Mouse (Mus musculus) lung, embryonic 16.5 days (tissue): ENCODE results near the gene Myrfl. TPM values are rescaled to one million over a fixed set of nuclear protein-coding genes. Genes with fewer than 3 reads are reported as not detected.

Experiments used
- ATAC-seq: fragments of 200-750 bp; cut with Nextera tagmentation; 2 replicates; pipeline ENCODE4 v1.8.0; 2017; ENCODE audit warnings: low read depth, mild to moderate bottlenecking, moderate library complexity
- H3K27ac ChIP-seq: fragments of 300-500 bp; sonication (generic); 2 replicates; pipeline ENCODE4 v1.5.1; 2014; ENCODE audit warnings: mild to moderate bottlenecking, control low read depth, low read length
- H3K27me3 ChIP-seq: fragments of 300-500 bp; sonication (generic); 2 replicates; pipeline ENCODE4 v1.6.1; 2014; ENCODE audit warnings: low read depth, low read length, mixed read lengths; ENCODE audit not compliant: control insufficient read depth, insufficient read depth
- H3K36me3 ChIP-seq: fragments of 300-500 bp; sonication (generic); 2 replicates; pipeline ENCODE4 v1.6.1; 2014; ENCODE audit warnings: low read length; ENCODE audit not compliant: control insufficient read depth, insufficient read depth
- H3K4me1 ChIP-seq: fragments of 300-500 bp; sonication (generic); replicated peaks from 2 replicates; pipeline ENCODE4 v1.6.1; 2014; ENCODE audit warnings: low read length, mixed read lengths; ENCODE audit not compliant: control insufficient read depth, insufficient read depth
- H3K4me2 ChIP-seq: fragments of 300-500 bp; sonication (generic); 2 replicates; pipeline ENCODE4 v1.6.1; 2014; ENCODE audit warnings: low read depth, low read length, control low read depth
- H3K4me3 ChIP-seq: fragments of 300-500 bp; sonication (generic); 2 replicates; pipeline ENCODE4 v1.5.1; 2014; ENCODE audit warnings: mild to moderate bottlenecking, low read length, control low read depth
- H3K9ac ChIP-seq: fragments of 300-500 bp; sonication (generic); 2 replicates; pipeline ENCODE4 v1.6.1; 2014; ENCODE audit warnings: low read length, control low read depth
- H3K9me3 ChIP-seq: fragments of 300-500 bp; sonication (generic); 2 replicates; pipeline ENCODE4 v1.6.1; 2016; ENCODE audit warnings: low read length; ENCODE audit not compliant: control insufficient read depth
- WGBS: fragments of 180-500 bp; shearing (Covaris S2); extraction: QIAGEN DNeasy Blood & Tissue Kit; methylation state at CpG from one replicate; pipeline ENCODE4 v1.1.7; 2014; 5-methylcytosine and 5-hydroxymethylcytosine counted together
- polyA plus RNA-seq: library from polyadenylated mRNA; unstranded; fragments of >200 nt; fragmentation: Nextera tagmentation; extraction: Ambion mirVana; gene quantifications from 2 replicates; pipeline ENCODE4 v1.2.1, GENCODE M21; 2015

Gene Myrfl
- polyA plus RNA-seq, 1 experiment from 2014 or later: 0.08 TPM

DNA sequence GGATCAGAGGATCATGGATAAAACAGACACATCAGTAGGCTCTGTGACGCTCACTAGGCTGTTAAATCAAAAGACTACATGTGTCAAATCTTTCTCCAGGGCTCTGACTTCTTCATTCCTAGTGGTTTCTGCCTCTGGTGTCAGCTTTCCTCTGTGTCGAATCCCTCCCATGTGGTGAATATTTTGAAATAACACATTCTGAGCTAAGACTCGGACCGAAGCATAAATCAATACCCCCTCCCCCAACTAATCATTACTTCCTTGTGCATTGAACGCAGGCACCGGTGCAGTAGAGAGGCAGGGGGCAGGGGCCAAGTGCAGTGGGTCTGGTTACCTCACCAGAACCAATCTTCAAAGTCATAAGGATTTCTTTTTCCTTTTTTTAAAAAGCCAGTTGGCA is 155.4 kb downstream of the Myrfl start:
- Histone ChIP-seq H3K9me3 (no peaks in the 10 kb centered on the region), H3K4me1 (no peaks in the 10 kb centered on the region), H3K27ac (no peak overlapping the region), H3K36me3 (no peaks in the 10 kb centered on the region), H3K4me3 (no peak overlapping the region), H3K27me3 (no peaks in the 10 kb centered on the region), H3K4me2 (no peak overlapping the region), H3K9ac (no peak overlapping the region)
- 61% methylated on average over 6 of the region's 6 CpGs for WGBS
- ATAC-seq: no peak

GRCm38 (mm10) chr10:116740073-116740472 is 156.6 kb downstream of the Myrfl start:
- no peaks in the 10 kb centered on the region for H3K9me3 ChIP-seq
- no peak overlapping the region for H3K9ac ChIP-seq
- no peaks in the 10 kb centered on the region for H3K27me3 ChIP-seq
- peak; percentile 34; the same call in 1 of the 2 replicates for ATAC-seq
- WGBS: 53% methylated on average over 7 of the region's 7 CpGs
- H3K4me3 ChIP-seq: no peak overlapping the region
- no peak overlapping the region for H3K4me2 ChIP-seq
- H3K27ac ChIP-seq: no peak overlapping the region
- H3K4me1 ChIP-seq: no peaks in the 10 kb centered on the region
- no peaks in the 10 kb centered on the region for H3K36me3 ChIP-seq

DNA sequence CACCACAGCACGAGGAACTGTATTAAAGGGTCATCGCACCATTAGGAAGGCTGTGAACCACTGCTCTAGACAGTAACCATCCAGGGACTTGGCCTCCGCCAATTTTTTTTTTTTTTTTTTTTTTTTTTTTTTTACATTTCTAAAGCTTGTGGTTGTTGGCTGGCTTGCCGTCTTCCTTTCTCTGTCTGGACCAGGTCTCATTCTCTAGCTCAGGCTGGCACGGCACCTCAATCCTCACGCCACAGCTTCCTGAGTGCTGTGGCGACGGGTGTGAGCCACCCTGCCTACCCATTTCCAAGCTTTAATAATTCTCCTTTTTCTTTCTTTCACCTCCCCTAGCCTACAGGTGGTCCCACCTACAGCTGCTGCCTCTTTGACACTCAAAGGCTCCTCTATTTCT is 158.2 kb downstream of the Myrfl start:
- Histone ChIP-seq H3K4me1 (no peaks in the 10 kb centered on the region), H3K36me3 (no peaks in the 10 kb centered on the region), H3K9ac (no peak overlapping the region), H3K9me3 (no peaks in the 10 kb centered on the region), H3K4me3 (no peak overlapping the region), H3K27me3 (no peaks in the 10 kb centered on the region), H3K4me2 (no peak overlapping the region), H3K27ac (no peak overlapping the region)
- ATAC-seq: no peak
- 77% methylated on average over 8 of the region's 8 CpGs for WGBS

- H3K36me3 ChIP-seq: no peaks in the 10 kb centered on the region
- H3K9ac ChIP-seq: no peak overlapping the region
- no peaks in the 10 kb centered on the region for H3K4me1 ChIP-seq
- no peak overlapping the region for H3K4me3 ChIP-seq
- H3K4me2 ChIP-seq: no peak overlapping the region
- H3K9me3 ChIP-seq: no peaks in the 10 kb centered on the region
- 0 out of 2 replicates have a peak, but pooled peaks have one; percentile 26 for ATAC-seq
- 72% methylated on average over 8 of the region's 8 CpGs for WGBS
- no peak overlapping the region for H3K27ac ChIP-seq
- no peaks in the 10 kb centered on the region for H3K27me3 ChIP-seq
Observed at GRCm38 (mm10) chr10:116735607-116736006, 161.1 kb downstream of the Myrfl start.

- no peak overlapping the region for H3K4me3 ChIP-seq
- no peaks in the 10 kb centered on the region for H3K27me3 ChIP-seq
- no peak overlapping the region for H3K4me2 ChIP-seq
- no peak overlapping the region for H3K27ac ChIP-seq
- peaks cover 2% of the 10 kb centered on the region; the same call in 1 of the 2 replicates for H3K4me1 ChIP-seq
- 50% methylated on average over 7 of the region's 7 CpGs for WGBS
- ATAC-seq: no peak
- H3K9me3 ChIP-seq: no peaks in the 10 kb centered on the region
- H3K36me3 ChIP-seq: no peaks in the 10 kb centered on the region
- H3K9ac ChIP-seq: no peak overlapping the region
Observed at GRCm38 (mm10) chr10:116733651-116734050, 163.1 kb downstream of the Myrfl start.

GRCm38 (mm10) chr10:116730033-116730652 is 166.6 kb downstream of the Myrfl start:
- WGBS: 45% methylated on average over 10 of the region's 10 CpGs
- Histone ChIP-seq H3K9ac (no peak overlapping the region), H3K36me3 (no peaks in the 10 kb centered on the region), H3K27ac (no peak overlapping the region), H3K4me3 (no peak overlapping the region), H3K27me3 (no peaks in the 10 kb centered on the region), H3K4me1 (peaks cover 14% of the 10 kb centered on the region), H3K4me2 (no peak overlapping the region), H3K9me3 (no peaks in the 10 kb centered on the region)
- ATAC-seq: no peak

DNA sequence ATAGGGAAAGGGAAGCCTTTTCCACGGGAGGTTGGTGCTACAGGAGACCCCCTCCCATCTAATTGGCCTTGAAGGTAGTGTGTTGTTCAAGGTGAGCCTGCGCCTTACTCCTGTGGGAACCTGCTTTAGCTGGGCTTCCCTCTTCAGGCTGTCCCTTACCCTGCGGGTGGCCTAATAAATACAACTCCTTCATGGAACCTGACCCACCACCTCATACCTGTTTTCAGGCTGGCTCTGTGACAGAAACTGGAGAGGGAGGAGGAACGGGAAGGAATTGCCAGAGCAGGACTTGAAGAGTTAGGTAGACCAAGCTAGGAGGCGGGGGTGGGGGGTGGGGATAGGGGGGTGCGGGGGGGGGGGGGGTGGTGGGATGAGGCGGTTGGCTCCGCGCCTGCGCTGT is 167.9 kb downstream of the Myrfl start:
- H3K9me3 ChIP-seq: no peaks in the 10 kb centered on the region
- no peak overlapping the region; the same call in 1 of the 2 replicates for H3K27ac ChIP-seq
- peak; percentile 71 for ATAC-seq

GRCm38 (mm10) chr10:116727702-116728298 is 168.9 kb downstream of the Myrfl start:
- 14% methylated on average over 14 of the region's 14 CpGs for WGBS
- Histone ChIP-seq H3K27me3 (no peaks in the 10 kb centered on the region), H3K36me3 (no peaks in the 10 kb centered on the region), H3K4me3 (peak overlapping the region; percentile 14), H3K9ac (peak overlapping the region; percentile 43), H3K9me3 (no peaks in the 10 kb centered on the region), H3K4me1 (peaks cover 15% of the 10 kb centered on the region), H3K27ac (no peak overlapping the region), H3K4me2 (peak overlapping the region; percentile 40)
- ATAC-seq: peak; percentile 54; the same call in 1 of the 2 replicates

More for the DNA sequence above, 167.9 kb downstream of the Myrfl start:
- Histone ChIP-seq H3K4me2 (no peak overlapping the region), H3K4me3 (no peak overlapping the region), H3K27me3 (no peaks in the 10 kb centered on the region), H3K9ac (no peak overlapping the region), H3K36me3 (no peaks in the 10 kb centered on the region), H3K4me1 (peaks cover 14% of the 10 kb centered on the region)
- 42% methylated on average over 4 of the region's 10 CpGs for WGBS
